Mouse (Mus musculus) lung, postnatal 25 days (tissue): ENCODE measurements around the gene Gpr1.
"Not testable (repeated sequence)": the region's sequence is repeated elsewhere in the genome, so short reads cannot be mapped to it uniquely, and the experiment has no call there.

Experiments used
- DNase-seq: peaks from one replicate; pipeline ENCODE4 v3.0.0; 2022; ENCODE audit warnings: low spot score

Gpr1 gene

GRCm38 (mm10) chr1:63219277-63219676, 4.9 kb upstream of the Gpr1 start:
- no peak for DNase-seq

GRCm38 (mm10) chr1:63214631-63215030, 288 bp upstream of the Gpr1 start:
- DNase-seq = no peak

DNA sequence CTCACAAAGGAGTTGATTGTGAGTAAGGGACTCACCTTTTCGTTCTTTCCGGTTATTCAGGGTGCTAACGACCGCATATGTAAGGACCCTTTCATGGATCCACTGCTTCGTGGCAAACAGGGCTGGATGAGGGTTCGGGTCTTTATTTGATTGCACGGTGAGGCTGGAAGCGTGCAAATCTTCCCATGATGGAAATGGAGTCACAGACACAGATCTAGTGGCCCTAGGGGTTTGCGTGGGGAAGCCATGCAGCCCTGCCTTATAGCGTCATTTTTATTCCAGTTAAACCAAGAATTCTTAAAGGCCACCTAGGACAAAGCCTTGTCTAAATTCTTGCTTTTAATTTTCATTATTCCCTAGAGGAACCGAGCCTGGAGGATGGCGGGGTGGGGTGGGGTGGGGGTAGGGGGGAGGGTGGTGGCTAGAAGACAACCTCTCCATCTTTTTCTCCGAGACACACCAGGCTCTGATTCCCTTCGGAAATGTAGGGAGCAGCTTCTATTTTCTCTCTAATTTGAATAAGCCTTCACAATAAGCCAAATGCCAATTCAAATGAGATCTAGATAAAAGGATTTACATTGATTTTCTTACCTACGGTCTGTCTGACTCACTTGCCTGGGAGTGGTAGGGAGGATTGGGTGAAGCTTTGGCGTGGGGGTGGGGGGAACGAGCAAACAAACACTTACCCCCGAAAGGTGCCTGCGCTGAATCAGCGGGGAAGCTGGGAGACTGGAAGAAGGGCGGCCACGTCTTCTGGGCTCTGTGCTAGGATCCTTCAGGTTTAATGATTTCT, 669 bp downstream of the Gpr1 start:
- no peak for DNase-seq

- DNase-seq = no peak
These were observed 4.3 kb downstream of the Gpr1 start for GRCm38 (mm10) chr1:63209861-63210529.

DNA sequence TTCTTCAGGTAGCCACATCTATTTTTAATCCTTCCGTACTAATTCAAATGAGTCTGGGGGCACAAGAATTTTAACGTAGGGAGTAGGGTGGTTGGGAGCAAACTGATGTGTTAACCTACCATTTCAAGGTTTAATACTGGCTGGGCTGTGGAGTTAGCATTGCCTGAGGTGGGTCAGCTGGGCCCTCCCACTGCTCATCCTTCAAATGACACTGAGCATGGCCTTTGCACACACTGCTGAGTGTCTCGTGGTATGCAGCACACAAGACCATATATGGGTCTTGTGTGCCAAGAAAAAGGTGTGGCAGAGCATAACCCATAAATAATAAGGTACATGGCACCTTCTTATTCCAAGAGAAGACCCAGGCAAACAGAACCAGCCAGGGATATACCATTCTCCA, 6.7 kb downstream of the Gpr1 start:
- no peak for DNase-seq

DNA sequence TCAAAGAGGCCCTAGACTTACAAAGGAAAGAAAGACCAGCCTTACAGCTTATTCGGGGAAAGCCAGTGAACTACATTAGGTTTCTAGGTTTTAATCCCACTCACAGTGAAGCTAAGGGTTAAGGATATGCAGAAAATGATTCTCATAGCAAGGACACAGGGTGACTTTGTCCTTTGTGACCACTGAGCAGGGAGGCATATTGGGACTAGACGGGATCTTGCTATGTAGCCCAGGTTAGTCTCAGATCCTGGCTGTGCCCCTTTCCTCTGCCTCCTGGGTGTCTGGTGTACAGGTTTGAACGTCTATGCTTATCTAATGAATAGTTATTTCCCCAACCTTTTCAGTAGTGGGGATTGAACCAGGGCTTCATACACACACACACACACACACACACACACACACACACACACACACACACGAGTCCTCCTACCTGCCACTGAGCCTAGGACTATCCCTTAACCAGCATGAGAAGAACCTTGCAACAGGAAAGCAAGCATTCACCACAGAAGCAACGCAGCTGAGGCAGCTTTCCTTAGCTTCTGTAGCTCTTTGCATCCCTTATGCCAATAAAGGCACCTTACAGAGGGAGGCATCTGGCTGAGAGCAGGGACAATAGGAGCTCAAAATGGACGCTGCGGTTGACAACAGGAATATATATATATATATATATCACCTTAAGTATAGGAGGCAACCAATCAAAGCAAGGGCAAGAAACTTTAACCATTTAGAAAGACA, 9.5 kb downstream of the Gpr1 start:
- no peak for DNase-seq

GRCm38 (mm10) chr1:63203950-63204659, 10.2 kb downstream of the Gpr1 start:
- no peak for DNase-seq

DNA sequence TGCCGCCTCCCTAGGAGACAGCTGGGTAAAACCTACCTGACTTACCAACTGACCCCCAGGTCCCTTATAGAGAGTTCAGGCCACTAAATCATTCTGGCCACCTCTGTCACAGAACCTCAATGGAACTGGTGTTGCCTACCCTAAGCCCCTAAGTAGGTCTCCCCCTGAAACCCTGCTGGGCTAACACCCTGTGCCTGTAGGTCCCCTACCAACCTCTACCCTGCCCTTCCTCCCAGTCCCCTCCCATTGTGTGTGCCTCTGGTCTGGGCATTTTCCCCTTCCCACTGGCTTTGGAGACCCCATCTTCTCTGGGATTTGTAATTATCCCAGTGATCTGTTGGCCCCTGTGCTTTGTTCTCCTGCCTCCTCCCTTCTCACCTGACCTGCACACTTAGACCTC, 10.9 kb downstream of the Gpr1 start:
- DNase-seq = no peak

DNA sequence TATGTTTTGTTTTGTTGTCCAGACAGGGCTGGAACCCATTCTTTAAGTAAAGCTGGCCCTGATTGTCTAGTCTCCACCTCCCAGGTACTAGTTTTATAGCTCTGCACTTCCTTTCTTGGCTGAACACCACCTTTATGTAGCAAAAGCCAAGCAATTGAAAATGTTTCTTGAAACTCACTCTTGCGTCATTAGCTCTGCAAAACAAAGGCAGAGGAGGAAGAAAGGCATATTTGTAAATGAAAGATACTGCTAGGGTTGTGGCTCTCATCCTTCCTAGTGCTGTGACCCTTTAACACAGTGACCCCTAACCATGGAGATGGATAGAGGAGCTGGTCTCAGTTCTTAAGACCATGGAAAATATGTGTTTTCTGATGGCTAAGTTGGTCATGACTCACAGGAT, 12.7 kb downstream of the Gpr1 start:
- no peak for DNase-seq

DNA sequence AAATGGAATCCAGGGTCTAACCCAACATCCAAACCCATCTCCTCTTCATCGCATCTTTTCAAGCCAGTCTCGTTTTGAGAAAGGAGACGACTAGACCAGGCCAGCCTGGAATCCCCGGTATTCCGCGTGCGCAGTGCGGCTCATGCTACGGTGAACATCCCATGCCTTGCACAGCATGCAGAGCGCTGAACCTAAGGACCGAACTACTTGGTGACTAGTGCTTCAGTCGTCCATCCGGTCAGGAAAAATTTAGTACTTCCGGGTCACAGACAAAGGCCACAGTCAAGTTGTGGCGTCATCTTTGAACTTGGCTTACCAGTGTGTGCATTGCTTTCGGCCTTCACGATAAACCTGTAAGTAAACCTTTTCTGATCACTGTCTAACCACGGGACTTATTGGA, 14.0 kb downstream of the Gpr1 start:
- no peak for DNase-seq

DNA sequence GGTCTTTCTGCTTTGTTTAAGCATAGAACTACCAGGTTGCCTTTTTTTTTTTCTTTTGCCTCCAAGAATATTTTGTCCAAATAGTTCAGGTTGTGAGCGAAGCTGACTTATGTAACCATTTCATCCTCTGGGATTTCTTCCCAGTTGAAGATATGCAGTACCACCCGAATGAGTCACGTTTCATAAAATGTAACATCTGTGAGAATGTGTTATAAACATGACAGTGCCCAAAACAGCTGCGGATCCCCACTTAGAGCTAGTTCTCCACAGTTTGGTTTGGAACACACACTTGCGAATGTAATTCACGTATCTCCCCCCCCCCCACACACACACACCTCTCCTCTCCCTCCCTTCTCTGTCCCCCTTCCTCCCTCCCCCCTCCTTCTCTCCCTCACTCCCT, 15.0 kb downstream of the Gpr1 start:
- DNase-seq = no peak

DNA sequence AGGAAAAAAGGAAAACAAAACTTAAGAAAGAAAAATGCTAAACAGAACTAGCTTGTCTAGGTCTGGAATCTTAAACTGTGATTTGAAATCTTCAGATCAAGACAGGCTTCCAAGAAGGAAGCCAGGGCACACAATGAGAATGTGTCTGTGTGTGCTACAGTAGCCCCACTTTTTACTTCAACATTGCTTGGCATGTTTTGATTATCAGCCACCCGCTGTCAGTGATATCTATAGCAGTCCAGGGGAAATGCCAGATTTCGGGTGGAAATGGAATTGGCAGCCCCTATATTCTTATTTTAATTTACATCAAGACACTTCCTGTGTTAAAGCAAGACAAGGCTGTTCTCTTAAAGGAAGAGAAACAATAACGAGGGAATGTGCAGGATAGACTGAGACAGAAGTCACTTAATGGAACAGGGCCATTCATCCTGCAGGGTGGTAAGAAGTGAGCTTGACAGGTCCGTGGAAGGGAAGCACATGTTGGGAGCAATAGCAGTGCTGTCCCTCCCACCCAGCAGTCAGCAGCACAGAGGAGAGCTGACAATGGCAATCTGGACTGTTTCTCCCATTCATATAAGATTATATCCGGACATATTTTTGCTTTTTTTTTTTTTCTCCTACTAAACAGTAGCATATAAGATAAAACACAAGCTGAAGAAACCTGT, 18.4 kb downstream of the Gpr1 start:
- DNase-seq = no peak

DNA sequence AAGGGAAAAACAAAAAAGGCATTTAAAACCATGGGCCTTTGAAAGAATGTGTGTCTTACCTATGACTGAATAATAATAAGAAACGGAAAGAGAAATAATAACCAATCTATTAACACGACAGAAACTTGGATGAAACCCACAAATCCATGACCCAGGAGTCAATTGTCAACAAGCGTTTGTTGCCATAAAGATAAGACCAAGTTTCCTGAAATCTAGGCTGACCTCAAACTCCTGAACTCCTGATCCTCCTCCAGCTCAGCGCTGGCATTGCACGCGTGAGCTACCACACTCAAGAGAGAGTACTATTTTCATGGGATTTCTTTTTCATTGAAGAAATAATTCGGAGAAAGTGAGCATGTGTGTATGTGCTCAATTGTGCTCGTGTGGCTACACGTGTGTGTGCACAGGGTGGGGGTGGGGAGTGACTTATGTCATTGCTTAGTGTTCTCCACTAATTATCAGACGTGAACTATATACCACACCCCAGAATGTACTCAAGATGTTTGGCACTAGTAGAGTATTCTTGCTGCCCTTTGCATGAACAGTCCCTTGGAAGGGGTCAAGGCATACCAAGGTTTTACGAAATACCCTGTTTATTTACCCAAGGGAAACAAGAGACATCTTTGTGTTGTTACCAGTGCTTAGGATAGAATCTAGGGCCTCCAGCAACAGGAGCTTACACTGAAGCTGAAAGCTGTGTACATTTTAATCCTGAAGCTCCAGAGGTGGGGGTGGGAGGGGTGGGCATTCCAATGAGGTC, 21.9 kb downstream of the Gpr1 start:
- DNase-seq = no peak

DNA sequence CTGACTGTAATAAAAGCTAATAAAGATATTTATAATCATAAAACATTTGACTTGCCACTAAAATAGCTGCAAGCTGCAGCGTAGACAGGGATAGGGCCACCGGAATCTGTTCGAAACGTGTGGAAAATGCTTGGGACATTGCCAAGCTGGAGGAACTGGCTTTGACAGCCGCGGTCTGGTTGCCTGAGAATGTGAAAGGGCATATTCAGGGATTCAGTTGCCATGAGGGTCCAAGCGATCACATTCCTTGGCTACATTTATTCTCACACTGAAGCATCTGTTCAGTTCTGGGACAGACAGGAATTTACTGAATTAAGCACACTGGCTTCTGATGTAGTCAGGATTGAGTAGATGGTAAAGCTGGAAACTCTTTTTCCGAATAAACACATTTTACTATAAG, 23.5 kb downstream of the Gpr1 start:
- DNase-seq = no peak

- DNase-seq = no peak
These were observed 25.8 kb downstream of the Gpr1 start for GRCm38 (mm10) chr1:63188536-63188935.

GRCm38 (mm10) chr1:63185430-63185829, 28.9 kb downstream of the Gpr1 start:
- DNase-seq = not testable (repeated sequence)

DNA sequence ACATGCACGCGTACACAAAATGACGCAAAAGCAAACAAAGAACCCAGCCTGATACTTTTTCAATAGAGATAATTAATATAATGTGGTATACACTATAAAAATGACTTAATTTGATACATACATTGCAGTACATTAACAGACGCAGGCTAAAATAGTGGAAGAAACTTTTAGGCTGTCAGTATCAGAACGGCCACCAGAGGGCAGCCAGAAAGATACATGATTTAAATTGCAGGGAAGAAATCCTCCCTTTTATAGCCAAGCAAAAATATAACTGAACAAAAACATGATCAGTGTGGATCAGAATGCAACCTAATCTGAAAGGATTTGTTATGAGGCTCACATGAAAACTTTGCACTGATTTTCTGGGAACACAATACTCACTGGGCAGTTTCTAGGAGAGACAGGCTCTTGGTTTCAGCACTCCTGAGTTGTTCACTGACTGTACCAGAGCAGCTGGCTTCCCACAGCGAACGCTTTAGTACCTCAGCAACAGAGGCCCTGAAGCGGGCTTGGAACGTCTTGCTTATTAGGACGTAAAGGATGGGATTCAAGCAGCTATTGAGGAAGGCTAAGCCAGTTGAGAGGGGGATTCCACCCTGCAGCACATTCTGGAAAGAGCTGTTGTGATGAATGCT, 31.6 kb downstream of the Gpr1 start:
- peak; percentile 31 for DNase-seq

GRCm38 (mm10) chr1:63182212-63182611, 32.1 kb downstream of the Gpr1 start:
- DNase-seq = no peak

DNA sequence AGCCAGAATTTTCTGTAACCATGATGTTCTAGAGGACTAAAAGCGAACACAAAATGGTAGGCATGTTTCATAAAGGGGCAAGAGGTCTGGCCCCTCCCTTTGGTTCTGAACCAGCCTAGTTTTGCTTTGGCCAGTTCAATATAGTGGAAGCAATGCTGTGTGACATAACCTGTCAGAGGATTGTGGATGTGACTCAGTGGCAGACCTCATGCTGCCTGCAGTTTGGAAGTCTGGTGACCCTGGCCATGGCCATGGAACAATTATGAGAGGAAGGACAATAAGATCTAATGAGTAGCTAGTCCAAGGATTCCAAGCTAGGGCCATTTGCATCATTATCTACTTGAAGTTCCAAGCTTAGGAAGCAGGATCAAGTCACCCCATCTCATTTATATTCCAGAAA, 32.9 kb downstream of the Gpr1 start:
- DNase-seq = no peak

DNA sequence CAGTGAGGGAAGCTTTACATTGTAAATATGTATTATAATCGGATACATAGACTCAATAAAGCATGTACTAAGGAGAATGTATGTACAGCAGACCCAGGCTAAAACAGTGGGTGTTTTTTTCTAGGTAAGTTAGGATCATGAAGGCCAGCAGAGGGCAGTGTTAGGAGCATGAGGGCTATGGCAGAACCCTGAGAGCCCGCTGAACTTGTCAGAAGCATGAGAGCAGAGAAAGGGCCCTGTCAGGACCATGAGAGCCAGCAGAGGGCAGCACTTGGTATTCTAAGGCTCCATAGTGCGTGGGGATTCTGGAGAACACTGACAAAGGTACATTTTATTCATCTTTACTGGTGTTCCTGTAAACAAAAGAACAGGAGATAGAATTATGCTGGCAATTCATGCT, 33.3 kb downstream of the Gpr1 start:
- peak; percentile 95 for DNase-seq

DNA sequence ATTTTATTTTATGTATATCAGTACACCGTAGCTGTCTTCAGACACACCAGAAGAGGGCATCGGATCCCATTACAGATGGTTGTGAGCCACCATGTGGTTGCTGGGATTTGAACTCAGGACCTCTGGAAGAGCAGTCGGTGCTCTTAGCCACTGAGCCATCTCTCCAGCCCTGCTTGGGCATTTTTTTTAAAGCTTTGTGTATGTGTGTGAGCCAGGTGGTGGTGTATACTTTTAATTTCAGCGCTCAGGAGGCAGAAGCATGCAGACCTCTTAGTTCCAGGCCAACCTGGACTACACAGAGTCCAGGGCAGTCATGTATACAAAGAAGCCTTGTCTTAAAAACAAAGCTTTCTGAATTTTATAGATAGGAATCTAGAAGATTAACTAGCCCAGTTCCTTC, 33.8 kb downstream of the Gpr1 start:
- DNase-seq = not testable (repeated sequence)
